ENCODE assay signal across 8 mouse cellular contexts in genomic region chr11:65162767-65163120, GRCm38 (mm10). TPM values are rescaled to one million over a fixed set of nuclear protein-coding genes. Genes with fewer than 3 reads are reported as not detected.
A peak's percentile ranks its signal among the peaks of the same experiment; 100 is the strongest.
DNase-seq lines count a peak whose midpoint lies in the region; ATAC-seq and TF ChIP-seq lines count a peak whose summit lies in the region.

Arhgap44 (minus strand) TSS chr11:65162961.

- no peaks in the 10 kb centered on the region for H3K4me1 ChIP-seq in lung, embryonic 14.5 days (ENCODE audit: insufficient read depth)

- no peak for TF ChIP-seq CTCF in lung, embryonic 14.5 days (IDR thresholded peaks at IDR 0.05; ENCODE audit: low read depth)

- WGBS in lung, embryonic 14.5 days, result under 1% methylated on average over 24 of the region's 27 CpGs

- H3K27ac ChIP-seq in lung, embryonic 14.5 days (ENCODE audit: low read depth), result peak within 1 kb of the TSS; percentile 54; the same call in 1 of the 2 replicates

- peak; percentile 66 for DNase-seq in NIH3T3 (ENCODE audit: low read depth)
- DNase-seq in cerebellum, adult 18-20 months, result peak; percentile 86 to 88
- DNase-seq in forelimb bud, embryonic 11.5 days (ENCODE audit: low read depth, low spot score), result peak; percentile 60
- peak; percentile 79 for DNase-seq in heart, postnatal 4 days
- peak; percentile 54 for DNase-seq in layer of hippocampus, adult 9-11 months
- DNase-seq in lung, embryonic 14.5 days, result peak; percentile 80
- peak; percentile 48 for DNase-seq in retina, postnatal 7 days (ENCODE audit: low read depth, low spot score)

- H3K9ac ChIP-seq in lung, embryonic 14.5 days, result peak within 1 kb of the TSS; percentile 74

- 0 out of 2 replicates have a peak, but pooled peaks cover 5% of the 10 kb centered on the region for H3K27me3 ChIP-seq in lung, embryonic 14.5 days (ENCODE audit: insufficient read depth, low read length)

- ATAC-seq in lung, embryonic 14.5 days (ENCODE audit: insufficient read depth), result peak; percentile 94
- no peak for ATAC-seq in megakaryocyte-erythroid progenitor cell, adult 5-6 weeks (replicated peaks; ENCODE audit: low FRiP score, low TSS enrichment, poor library complexity, severe bottlenecking)

- peak within 1 kb of the TSS; percentile 85 for H3K4me3 ChIP-seq in lung, embryonic 14.5 days (ENCODE audit: low read depth, low read length)

- peak within 1 kb of the TSS; percentile 97 for H3K4me2 ChIP-seq in lung, embryonic 14.5 days

- H3K9me3 ChIP-seq in lung, embryonic 14.5 days (ENCODE audit: low read depth, low read length), result no peaks in the 10 kb centered on the region; the same call in 1 of the 2 replicates

- no peaks in the 10 kb centered on the region for H3K36me3 ChIP-seq in lung, embryonic 14.5 days (ENCODE audit: insufficient read depth)

RNA-seq across cellular contexts. Expression of gene Arhgap44, which starts in this region (rescaled TPM):
- 10 to 100 TPM; 19.9 to 23.7 TPM for total RNA-seq in heart, postnatal 4 days (2021)
- 11.0 and 11.5 TPM in 2 replicates for polyA plus RNA-seq in lung, embryonic 14.5 days (2014; fragmentation: Nextera tagmentation; extraction: Ambion mirVana)
- total RNA-seq in megakaryocyte-erythroid progenitor cell, adult 5-6 weeks (2014; fragmentation: Nextera tagmentation), result not detected in 2 replicates
- total RNA-seq in megakaryocyte-erythroid progenitor cell, adult 5-6 weeks (2017), result not detected in 2 replicates

Comparison
In these comparisons a context has a peak if more than half of its experiments do, and no peak if none do; other contexts are left out.
1. RNA of gene Arhgap44 (total RNA-seq): 19.9 to 23.7 TPM in heart, postnatal 4 days; not detected in megakaryocyte-erythroid progenitor cell, adult 5-6 weeks; every median in the first group is over 10 times any median in the second.
2. Peak in every context shown above with its lines, with median percentiles within 50 percentile points of each other: DNase-seq.